Mouse (Mus musculus): ENCODE measurements around the gene Sh3bgrl3.

DNA sequence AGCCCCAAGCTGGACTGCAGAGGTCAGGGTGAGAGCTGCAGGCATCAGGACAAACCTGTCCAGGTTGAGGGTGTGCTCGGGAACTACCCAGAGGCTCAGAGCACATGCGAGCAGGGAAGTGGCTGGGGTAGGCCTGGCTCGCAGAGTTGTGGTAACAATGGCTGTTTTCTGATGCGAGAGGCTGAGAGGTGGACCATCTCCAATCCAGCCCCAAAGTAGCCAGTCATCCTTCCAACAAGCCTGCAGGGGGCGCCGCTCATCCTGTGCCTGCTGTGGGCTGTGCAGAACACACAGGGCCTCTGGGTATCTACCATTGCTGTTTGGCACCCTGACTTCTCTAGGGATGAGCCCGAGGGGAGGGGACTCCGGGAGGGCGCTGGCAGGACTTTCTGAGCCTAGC is 8.9 kb downstream of the Sh3bgrl3 start:
- TF ChIP-seq EP300 (IDR thresholded peaks at IDR 0.05; ENCODE audit: low read depth) = no peak
- TF ChIP-seq CTCF (IDR thresholded peaks at IDR 0.05; ENCODE audit: low read depth) = peak; percentile 36
